Mouse (Mus musculus) E14TG2a.4 (cell line): ENCODE data around the gene Parp8.

Experiments used
- CTCF ChIP-seq: conservative IDR thresholded peaks from 2 replicates; pipeline ENCODE4 v1.5.1; 2014; ENCODE audit warnings: low read length
- NANOG ChIP-seq: IDR thresholded peaks from 2 replicates; pipeline ENCODE4 v1.6.1; 2014; ENCODE audit warnings: borderline replicate concordance, low read length, mixed read lengths
- POU5F1 ChIP-seq: IDR thresholded peaks from 2 replicates; pipeline ENCODE4 v1.6.1; 2014; ENCODE audit warnings: low read length, borderline replicate concordance

DNA sequence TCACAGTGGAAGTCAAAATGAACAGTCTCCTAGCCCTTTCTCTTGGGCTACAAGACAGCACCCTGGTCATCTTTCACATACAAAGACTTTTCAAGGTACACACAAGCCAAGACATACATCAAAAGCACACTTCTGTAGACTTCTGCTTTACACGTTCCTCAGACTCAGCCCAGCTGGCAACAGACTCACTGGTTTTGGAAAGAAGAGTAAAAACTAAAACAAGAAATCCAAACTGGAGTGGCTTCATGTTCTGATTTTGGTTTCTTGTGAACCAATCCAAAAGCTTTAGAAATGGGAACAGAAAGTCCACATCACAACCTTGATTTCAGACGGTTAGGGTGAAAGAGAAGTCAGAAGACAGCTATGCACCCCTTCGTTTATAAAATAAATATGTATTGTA lies 67.8 kb downstream of the Parp8 start:
- no peak for TF ChIP-seq CTCF
- no peak for TF ChIP-seq NANOG
- TF ChIP-seq POU5F1, result no peak
